In the genomic region with DNA sequence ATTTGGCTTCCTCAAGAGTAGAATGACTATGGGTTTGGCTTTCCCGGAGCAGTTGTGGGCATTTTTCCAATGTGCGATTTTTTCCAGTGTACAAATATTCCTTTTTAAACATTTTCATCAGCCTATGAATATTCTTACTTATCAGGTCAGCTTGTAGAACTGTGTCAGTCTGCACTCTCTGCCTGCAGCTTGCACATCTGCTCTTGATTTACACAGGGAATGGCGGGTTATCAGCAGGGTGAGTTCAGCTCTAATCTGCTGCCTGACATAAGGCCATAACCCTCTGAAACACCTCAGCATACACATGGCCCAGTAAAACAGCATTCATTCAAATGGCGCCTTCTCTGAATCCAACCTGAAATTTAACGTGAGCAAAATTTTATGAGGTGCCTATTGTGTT, we compare ENCODE assay signal across 13 mouse cellular contexts.
A peak's percentile ranks its signal among the peaks of the same experiment; 100 is the strongest.
DNase-seq lines count a peak whose midpoint lies in the region; ATAC-seq lines count a peak whose summit lies in the region.
"Had no signal": no experiment of that assay in that cellular context is flagged by ENCODE, and none has a peak within 500 bp of the region (broad histone marks: within the 10 kb centered on the region; RNA-seq: fewer than 3 reads in every experiment).

No protein-coding gene starts in this region.

- peak overlapping the region; percentile 32 for H3K27ac ChIP-seq in forebrain, embryonic 10.5 days
- H3K27ac ChIP-seq in forebrain, embryonic 12.5 days, result no peak overlapping the region
- H3K27ac ChIP-seq in hindbrain, embryonic 13.5 days, result 0 out of 2 replicates have a peak overlapping the region, but pooled peaks have one; percentile 12
- no peak overlapping the region for H3K27ac ChIP-seq in hindbrain, embryonic 16.5 days (ENCODE audit: low read depth, low read length)
- H3K27ac ChIP-seq in midbrain, embryonic 11.5 days (ENCODE audit: low read depth, low read length), result no peak overlapping the region
- H3K27ac ChIP-seq in midbrain, embryonic 14.5 days (replicated peaks; ENCODE audit: low read depth, low read length), result no peak overlapping the region
- H3K27ac ChIP-seq: hindbrain, embryonic 12.5 days had no signal

- 72% methylated on average over 5 of the region's 5 CpGs for WGBS in forebrain, embryonic 10.5 days
- 87% methylated on average over 5 of the region's 5 CpGs for WGBS in forebrain, embryonic 12.5 days
- WGBS in hindbrain, embryonic 13.5 days, result 76% methylated on average over 5 of the region's 5 CpGs
- WGBS in hindbrain, embryonic 16.5 days, result 71% methylated on average over 5 of the region's 5 CpGs
- WGBS in midbrain, embryonic 11.5 days, result 72% methylated on average over 5 of the region's 5 CpGs
- WGBS in midbrain, embryonic 14.5 days, result 78% methylated on average over 5 of the region's 5 CpGs

- no peak for DNase-seq in forebrain, embryonic 10.5 days (ENCODE audit: extremely low spot score, low spot score)
- peak; percentile 84 for DNase-seq in midbrain, embryonic 11.5 days (ENCODE audit: low spot score, missing footprints)
- no peak for DNase-seq in midbrain, embryonic 14.5 days
- DNase-seq in mesoderm, embryonic 11.5 days (ENCODE audit: low read depth, low spot score), result peak; percentile 38
- DNase-seq in left cerebral cortex, adult 8-10 months (ENCODE audit: low spot score in 2 of 2), result no peak
- DNase-seq: adrenal gland, postnatal 14 days; lung, postnatal 14 days; right cerebral cortex, postnatal 14 days had no signal

- no peak overlapping the region for H3K4me2 ChIP-seq in forebrain, embryonic 12.5 days
- no peak overlapping the region for H3K4me2 ChIP-seq in hindbrain, embryonic 13.5 days
- no peak overlapping the region for H3K4me2 ChIP-seq in hindbrain, embryonic 16.5 days (ENCODE audit: low read length)
- no peak overlapping the region for H3K4me2 ChIP-seq in midbrain, embryonic 11.5 days
- H3K4me2 ChIP-seq in midbrain, embryonic 14.5 days (ENCODE audit: low read length), result no peak overlapping the region
- H3K4me2 ChIP-seq: hindbrain, embryonic 12.5 days had no signal

- H3K4me3 ChIP-seq in forebrain, embryonic 10.5 days, result no peak overlapping the region
- H3K4me3 ChIP-seq in forebrain, embryonic 12.5 days (replicated peaks), result no peak overlapping the region
- H3K4me3 ChIP-seq in hindbrain, embryonic 13.5 days, result no peak overlapping the region
- no peak overlapping the region for H3K4me3 ChIP-seq in hindbrain, embryonic 16.5 days (ENCODE audit: low read length)
- no peak overlapping the region for H3K4me3 ChIP-seq in midbrain, embryonic 11.5 days (ENCODE audit: low read depth, low read length)
- no peak overlapping the region for H3K4me3 ChIP-seq in midbrain, embryonic 14.5 days (replicated peaks; ENCODE audit: low read depth, low read length)
- H3K4me3 ChIP-seq: hindbrain, embryonic 12.5 days had no signal

- H3K4me1 ChIP-seq in forebrain, embryonic 10.5 days, result peaks cover 33% of the 10 kb centered on the region
- H3K4me1 ChIP-seq in forebrain, embryonic 12.5 days, result peaks cover 21% of the 10 kb centered on the region
- H3K4me1 ChIP-seq in hindbrain, embryonic 13.5 days (replicated peaks), result peaks cover 19% of the 10 kb centered on the region
- H3K4me1 ChIP-seq in hindbrain, embryonic 16.5 days (ENCODE audit: control insufficient read depth, insufficient read depth, low read depth, low read length), result no peaks in the 10 kb centered on the region
- peaks cover 9% of the 10 kb centered on the region for H3K4me1 ChIP-seq in midbrain, embryonic 11.5 days (ENCODE audit: control insufficient read depth, insufficient read depth, low read length)
- peaks cover 21% of the 10 kb centered on the region for H3K4me1 ChIP-seq in midbrain, embryonic 14.5 days (ENCODE audit: control insufficient read depth, insufficient read depth, low read length)

- H3K9ac ChIP-seq in forebrain, embryonic 12.5 days, result no peak overlapping the region
- H3K9ac ChIP-seq in hindbrain, embryonic 13.5 days, result no peak overlapping the region
- no peak overlapping the region for H3K9ac ChIP-seq in hindbrain, embryonic 16.5 days (ENCODE audit: low read depth, low read length)
- no peak overlapping the region for H3K9ac ChIP-seq in midbrain, embryonic 11.5 days (ENCODE audit: low read length)
- H3K9ac ChIP-seq in midbrain, embryonic 14.5 days (replicated peaks; ENCODE audit: low read length), result no peak overlapping the region
- H3K9ac ChIP-seq: hindbrain, embryonic 12.5 days had no signal

- H3K27me3 ChIP-seq in forebrain, embryonic 10.5 days (ENCODE audit: poor library complexity, severe bottlenecking), result no peaks in the 10 kb centered on the region
- H3K27me3 ChIP-seq in forebrain, embryonic 12.5 days, result no peaks in the 10 kb centered on the region
- no peaks in the 10 kb centered on the region for H3K27me3 ChIP-seq in hindbrain, embryonic 13.5 days
- no peaks in the 10 kb centered on the region for H3K27me3 ChIP-seq in hindbrain, embryonic 16.5 days (replicated peaks; ENCODE audit: control insufficient read depth, insufficient read depth, low read length)
- no peaks in the 10 kb centered on the region for H3K27me3 ChIP-seq in midbrain, embryonic 11.5 days (ENCODE audit: control insufficient read depth, insufficient read depth, low read length)
- H3K27me3 ChIP-seq in midbrain, embryonic 14.5 days (ENCODE audit: control insufficient read depth, insufficient read depth, low read length), result no peaks in the 10 kb centered on the region
- H3K27me3 ChIP-seq: hindbrain, embryonic 12.5 days had no signal

- H3K36me3 ChIP-seq in forebrain, embryonic 10.5 days (replicated peaks), result no peaks in the 10 kb centered on the region
- no peaks in the 10 kb centered on the region for H3K36me3 ChIP-seq in forebrain, embryonic 12.5 days (replicated peaks)
- H3K36me3 ChIP-seq in hindbrain, embryonic 13.5 days, result no peaks in the 10 kb centered on the region
- H3K36me3 ChIP-seq in hindbrain, embryonic 16.5 days (ENCODE audit: control insufficient read depth, insufficient read depth, low read length), result no peaks in the 10 kb centered on the region
- no peaks in the 10 kb centered on the region for H3K36me3 ChIP-seq in midbrain, embryonic 11.5 days (ENCODE audit: control insufficient read depth, insufficient read depth, low read length)
- H3K36me3 ChIP-seq in midbrain, embryonic 14.5 days (ENCODE audit: control insufficient read depth, insufficient read depth, low read length), result no peaks in the 10 kb centered on the region
- H3K36me3 ChIP-seq: G1E; hindbrain, embryonic 12.5 days had no signal

- ATAC-seq in forebrain, embryonic 12.5 days (ENCODE audit: low FRiP score), result no peak
- ATAC-seq in hindbrain, embryonic 13.5 days (ENCODE audit: low FRiP score), result no peak
- ATAC-seq in hindbrain, embryonic 16.5 days, result no peak
- ATAC-seq in midbrain, embryonic 11.5 days (ENCODE audit: low FRiP score), result no peak
- no peak for ATAC-seq in midbrain, embryonic 14.5 days (ENCODE audit: low FRiP score, low TSS enrichment)

- H3K9me3 ChIP-seq in forebrain, embryonic 10.5 days, result no peaks in the 10 kb centered on the region
- H3K9me3 ChIP-seq in forebrain, embryonic 12.5 days, result no peaks in the 10 kb centered on the region
- no peaks in the 10 kb centered on the region for H3K9me3 ChIP-seq in hindbrain, embryonic 13.5 days
- H3K9me3 ChIP-seq in hindbrain, embryonic 16.5 days (ENCODE audit: control insufficient read depth, low read length), result no peaks in the 10 kb centered on the region
- H3K9me3 ChIP-seq in midbrain, embryonic 11.5 days (ENCODE audit: control insufficient read depth, low read length), result no peaks in the 10 kb centered on the region
- no peaks in the 10 kb centered on the region for H3K9me3 ChIP-seq in midbrain, embryonic 14.5 days (ENCODE audit: control insufficient read depth, low read length)
- H3K9me3 ChIP-seq: G1E; hindbrain, embryonic 12.5 days had no signal

Comparison
In these comparisons a context has a peak if more than half of its experiments do, and no peak if none do; other contexts are left out.
1. DNase-seq: peak in midbrain, embryonic 11.5 days (single experiment) and mesoderm, embryonic 11.5 days (single experiment); none in forebrain, embryonic 10.5 days (single experiment), midbrain, embryonic 14.5 days (single experiment) and left cerebral cortex, adult 8-10 months (0 of 2).
2. H3K27ac ChIP-seq: peak in forebrain, embryonic 10.5 days (single experiment) and hindbrain, embryonic 13.5 days (single experiment); none in forebrain, embryonic 12.5 days (single experiment), hindbrain, embryonic 16.5 days (single experiment), midbrain, embryonic 11.5 days (single experiment) and midbrain, embryonic 14.5 days (single experiment).